15 mouse cellular contexts compared by ENCODE assay signal in genomic region chr19:3339187-3339586, GRCm38 (mm10).
"Had no signal": no experiment of that assay in that cellular context is flagged by ENCODE, and none has a peak within 500 bp of the region (broad histone marks: within the 10 kb centered on the region; RNA-seq: fewer than 3 reads in every experiment).

No protein-coding gene starts in this region.

- H3K9me3 ChIP-seq: kidney, embryonic 15.5 days; limb, embryonic 10.5 days; limb, embryonic 13.5 days; lung, embryonic 15.5 days had no signal

- H3K36me3 ChIP-seq: kidney, embryonic 15.5 days; limb, embryonic 10.5 days; limb, embryonic 13.5 days; lung, embryonic 15.5 days had no signal

- H3K9ac ChIP-seq: kidney, embryonic 15.5 days; limb, embryonic 13.5 days; liver, embryonic 14.5 days; liver, postnatal 0 days; lung, embryonic 15.5 days had no signal

- H3K4me1 ChIP-seq: limb, embryonic 13.5 days had no signal

- ATAC-seq: intestine, postnatal 0 days; liver, postnatal 0 days had no signal

- H3K4me3 ChIP-seq: kidney, embryonic 15.5 days; limb, embryonic 10.5 days; limb, embryonic 13.5 days; lung, embryonic 15.5 days had no signal

- H3K4me2 ChIP-seq: kidney, embryonic 15.5 days; limb, embryonic 13.5 days; lung, embryonic 15.5 days had no signal

- DNase-seq: kidney, adult 2 months; kidney, postnatal 10 days; kidney, postnatal 4 days; liver; liver, postnatal 0 days; midbrain, embryonic 14.5 days; thymus, adult 18-20 months; thymus, postnatal 36 days had no signal

- H3K27me3 ChIP-seq: kidney, embryonic 15.5 days; limb, embryonic 13.5 days; lung, embryonic 15.5 days had no signal

- H3K27ac ChIP-seq: kidney, embryonic 15.5 days; limb, embryonic 10.5 days; limb, embryonic 13.5 days; liver, embryonic 14.5 days; lung, embryonic 15.5 days; macrophage had no signal
